In the genomic region with DNA sequence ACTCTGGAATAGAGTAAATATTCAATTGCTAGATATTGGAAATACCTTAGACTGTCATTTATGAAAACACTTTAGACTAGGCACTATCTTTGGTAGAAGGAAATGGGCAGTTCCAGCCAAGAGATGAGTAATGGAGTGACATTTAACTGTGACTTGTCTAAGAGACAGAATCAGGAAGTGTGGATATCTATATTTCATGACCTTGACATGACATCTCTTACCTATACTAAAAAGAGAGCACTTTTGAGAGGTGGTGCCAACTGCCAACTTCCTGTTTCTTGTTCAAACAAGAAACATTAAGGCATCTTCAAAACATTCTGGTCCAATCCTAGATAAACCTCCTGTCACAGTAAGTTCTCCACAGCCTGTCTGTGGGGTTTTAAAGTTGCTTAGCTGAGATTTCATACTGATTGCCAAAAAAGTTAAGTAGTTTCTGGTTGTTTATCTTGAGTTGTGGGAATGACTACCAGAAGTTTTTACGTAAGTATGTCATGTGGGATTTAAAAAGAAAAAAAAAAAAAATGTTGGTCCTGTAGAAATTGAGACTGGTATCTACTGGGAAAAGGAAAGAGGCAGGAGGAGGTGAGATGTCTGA, we compare ENCODE assay signal across 21 mouse cellular contexts. TPM values are rescaled to one million over a fixed set of nuclear protein-coding genes. Genes with fewer than 3 reads are reported as not detected.
"Had no signal": no experiment of that assay in that cellular context is flagged by ENCODE, and none has a peak within 500 bp of the region (broad histone marks: within the 10 kb centered on the region; RNA-seq: fewer than 3 reads in every experiment).

No protein-coding gene starts in this region.

- H3K4me3 ChIP-seq: limb, embryonic 10.5 days; liver, embryonic 15.5 days; megakaryocyte, embryonic 14.5 days; midbrain, embryonic 12.5 days; myocyte; neural tube, embryonic 15.5 days had no signal

- H3K27me3 ChIP-seq: liver, embryonic 15.5 days; megakaryocyte, embryonic 14.5 days; midbrain, embryonic 12.5 days; neural tube, embryonic 15.5 days had no signal

- H3K27ac ChIP-seq: kidney, postnatal 0 days; limb, embryonic 10.5 days; liver, embryonic 15.5 days; midbrain, embryonic 12.5 days; neural tube, embryonic 15.5 days; stomach, postnatal 0 days had no signal

- ATAC-seq: lung, postnatal 0 days; midbrain, embryonic 16.5 days had no signal

- H3K4me2 ChIP-seq: liver, embryonic 11.5 days; liver, embryonic 15.5 days; midbrain, embryonic 12.5 days; neural tube, embryonic 15.5 days had no signal

- H3K4me1 ChIP-seq: limb, embryonic 10.5 days; liver, embryonic 15.5 days; midbrain, embryonic 12.5 days; neural tube, embryonic 15.5 days had no signal

- H3K36me3 ChIP-seq: midbrain, embryonic 12.5 days; neural tube, embryonic 15.5 days had no signal

- H3K9ac ChIP-seq: liver, embryonic 15.5 days; midbrain, embryonic 12.5 days; neural tube, embryonic 15.5 days had no signal

- DNase-seq: kidney, adult 11 months; kidney, adult 9 months; kidney, postnatal 36 days; layer of hippocampus, adult 9-11 months; lung, adult 2 months; lung, postnatal 36 days; retina, postnatal 1 day; right cerebral cortex, postnatal 4 days; thymus, postnatal 4 days had no signal

- H3K9me3 ChIP-seq: limb, embryonic 10.5 days; liver, embryonic 15.5 days; megakaryocyte, embryonic 14.5 days; midbrain, embryonic 12.5 days; neural tube, embryonic 15.5 days had no signal

RNA-seq across cellular contexts. Expression of a gene that starts 29.8 kb away (rescaled TPM):
- polyA plus RNA-seq: limb, embryonic 10.5 days; liver, embryonic 15.5 days; lung, adult 2 months; lung, postnatal 0 days; myocyte; spleen, adult 2 months; stomach, postnatal 0 days had no signal
